In the genomic region with DNA sequence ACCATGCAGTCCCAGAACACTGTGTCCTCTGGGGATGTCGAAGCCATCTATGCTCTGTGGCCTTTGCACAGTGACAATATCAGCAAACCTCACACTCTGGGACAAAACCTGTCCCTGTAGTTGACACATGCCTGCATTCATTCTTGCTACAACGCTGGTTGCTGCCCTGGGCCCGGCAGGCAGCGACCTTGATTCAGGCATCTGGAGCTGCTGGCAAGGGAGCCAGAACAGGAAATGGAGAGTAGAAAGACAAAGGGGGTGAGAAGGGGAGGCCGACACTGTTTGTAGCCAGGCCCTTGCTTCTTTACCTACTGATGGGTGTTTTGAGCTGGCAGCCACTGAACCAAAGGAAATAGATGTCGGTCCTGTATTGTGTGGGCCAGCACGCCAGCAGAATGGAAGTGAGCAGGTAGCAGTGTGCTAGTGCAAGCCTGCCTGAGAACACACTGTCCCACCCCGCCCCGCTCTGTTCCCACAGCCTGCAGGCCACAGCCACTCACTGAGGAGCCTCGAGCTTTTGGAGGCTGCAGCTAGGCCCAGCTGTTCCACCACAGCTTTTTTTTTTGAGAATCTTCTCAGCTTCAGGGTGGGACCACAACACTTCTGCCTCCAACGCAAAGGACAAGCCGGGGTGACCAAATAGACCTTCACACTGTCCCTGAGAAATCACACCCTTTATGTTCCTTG, we compare ENCODE assay signal across 7 mouse cellular contexts. TPM values are rescaled to one million over a fixed set of nuclear protein-coding genes. Genes with fewer than 3 reads are reported as not detected.
DNase-seq lines count a peak whose midpoint lies in the region; ATAC-seq and TF ChIP-seq lines count a peak whose summit lies in the region.
"Not testable (repeated sequence)": the region's sequence is repeated elsewhere in the genome, so short reads cannot be mapped to it uniquely, and the experiment has no call there.

No protein-coding gene starts in this region.

- not testable (repeated sequence) for H3K9ac ChIP-seq in embryonic facial prominence, embryonic 14.5 days (ENCODE audit: low read depth, low read length); heart, embryonic 15.5 days; liver, embryonic 11.5 days (ENCODE audit: low read depth, low read length)
- H3K9ac ChIP-seq in intestine, embryonic 15.5 days: 0 out of 2 replicates have a peak overlapping the region, but pooled peaks have one; percentile 14

- not testable (repeated sequence) for TF ChIP-seq POLR2A in thymus, adult 2 months (IDR thresholded peaks at IDR 0.05; ENCODE audit: control insufficient read depth, extremely low read depth, insufficient read depth, low read length, poor library complexity)

- H3K27me3 ChIP-seq in embryonic facial prominence, embryonic 14.5 days (replicated peaks; ENCODE audit: control insufficient read depth, insufficient read depth, low read length); heart, embryonic 15.5 days; intestine, embryonic 15.5 days (replicated peaks); liver, embryonic 11.5 days (replicated peaks; ENCODE audit: control insufficient read depth, insufficient read depth, low read length); thymus, adult 2 months (ENCODE audit: control insufficient read depth, insufficient read depth, low read length): not testable (repeated sequence)

- peak; percentile 14 for ATAC-seq in activated CD4-positive, CD25-positive, alpha-beta regulatory T cell, adult 4 months
- ATAC-seq in embryonic facial prominence, embryonic 14.5 days (ENCODE audit: low read depth): 0 out of 2 replicates have a peak, but pooled peaks have one; percentile 35
- ATAC-seq in heart, embryonic 15.5 days (replicated peaks; ENCODE audit: insufficient number of reproducible peaks, insufficient read depth, low FRiP score, low read depth): peak; percentile 45
- ATAC-seq in intestine, embryonic 15.5 days: peak; percentile 70
- ATAC-seq in liver, embryonic 11.5 days (replicated peaks; ENCODE audit: low FRiP score): not testable (repeated sequence)

- not testable (repeated sequence) for TF ChIP-seq CTCF in thymus, adult 2 months (IDR thresholded peaks at IDR 0.05; ENCODE audit: borderline replicate concordance, control insufficient read depth, extremely low read depth, insufficient read depth, low read length, poor library complexity)

- H3K4me2 ChIP-seq in embryonic facial prominence, embryonic 14.5 days (ENCODE audit: low read depth, low read length); heart, embryonic 15.5 days; intestine, embryonic 15.5 days (replicated peaks); liver, embryonic 11.5 days: not testable (repeated sequence)

- not testable (repeated sequence) for H3K27ac ChIP-seq in embryonic facial prominence, embryonic 14.5 days (replicated peaks; ENCODE audit: low read depth, low read length); liver, embryonic 11.5 days (ENCODE audit: low read depth, low read length)
- peak overlapping the region; percentile 71 for H3K27ac ChIP-seq in heart, embryonic 15.5 days
- 0 out of 2 replicates have a peak overlapping the region, but pooled peaks have one; percentile 66 for H3K27ac ChIP-seq in intestine, embryonic 15.5 days
- peak overlapping the region; percentile 39 for H3K27ac ChIP-seq in thymus, adult 2 months (ENCODE audit: control insufficient read depth, insufficient read depth, low read length)

- WGBS in embryonic facial prominence, embryonic 14.5 days: 39% methylated on average over 7 of the region's 12 CpGs
- WGBS in heart, embryonic 15.5 days: 42% methylated on average over 12 of the region's 12 CpGs
- 45% methylated on average over 12 of the region's 12 CpGs for WGBS in intestine, embryonic 15.5 days
- 54% methylated on average over 11 of the region's 12 CpGs for WGBS in liver, embryonic 11.5 days
- 8% methylated on average over 12 of the region's 12 CpGs for WGBS in thymus, adult 2 months

- H3K4me1 ChIP-seq in embryonic facial prominence, embryonic 14.5 days (ENCODE audit: control insufficient read depth, insufficient read depth, low read length); heart, embryonic 15.5 days (replicated peaks); intestine, embryonic 15.5 days (replicated peaks); liver, embryonic 11.5 days (replicated peaks; ENCODE audit: control insufficient read depth, insufficient read depth, low read length): not testable (repeated sequence)
- peaks cover 28% of the 10 kb centered on the region for H3K4me1 ChIP-seq in thymus, adult 2 months (replicated peaks; ENCODE audit: control insufficient read depth, insufficient read depth, low read length)

- H3K4me3 ChIP-seq in embryonic facial prominence, embryonic 14.5 days (ENCODE audit: low read depth, low read length); heart, embryonic 15.5 days; intestine, embryonic 15.5 days (replicated peaks); liver, embryonic 11.5 days (ENCODE audit: low read depth, low read length); thymus, adult 2 months (ENCODE audit: control insufficient read depth, insufficient read depth, low read length): not testable (repeated sequence)

- not testable (repeated sequence) for H3K9me3 ChIP-seq in embryonic facial prominence, embryonic 14.5 days (ENCODE audit: control insufficient read depth, low read length); heart, embryonic 15.5 days (replicated peaks); intestine, embryonic 15.5 days; liver, embryonic 11.5 days (ENCODE audit: control insufficient read depth, low read length)

- DNase-seq in embryonic facial prominence, embryonic 14.5 days (ENCODE audit: low spot score): peak; percentile 8
- peak; percentile 31 for DNase-seq in liver, embryonic 11.5 days (ENCODE audit: low spot score)
- DNase-seq in naive thymus-derived CD4-positive, alpha-beta T cell, adult 2 months (ENCODE audit: low read depth): peak; percentile 26
- DNase-seq in thymus, adult 2 months: peak; percentile 48

- not testable (repeated sequence) for H3K36me3 ChIP-seq in embryonic facial prominence, embryonic 14.5 days (ENCODE audit: control insufficient read depth, insufficient read depth, low read length); heart, embryonic 15.5 days; intestine, embryonic 15.5 days; liver, embryonic 11.5 days (ENCODE audit: control insufficient read depth, insufficient read depth, low read length); thymus, adult 2 months (ENCODE audit: control insufficient read depth, insufficient read depth, low read length)

RNA-seq across cellular contexts. Expression of a gene that starts 5.5 kb away (rescaled TPM):
- polyA plus RNA-seq in activated CD4-positive, CD25-positive, alpha-beta regulatory T cell, adult 4 months (2017; shearing (Covaris generic)): 100 to 1,000 TPM; 170 to 195 TPM
- polyA plus RNA-seq in embryonic facial prominence, embryonic 14.5 days (2014; fragmentation: Nextera tagmentation; extraction: Ambion mirVana): 563 and 584 TPM in 2 replicates
- 361 and 375 TPM in 2 replicates for polyA plus RNA-seq in heart, embryonic 15.5 days (2015; fragmentation: Nextera tagmentation; extraction: Ambion mirVana)
- polyA plus RNA-seq in intestine, embryonic 15.5 days (2015; fragmentation: Nextera tagmentation; extraction: Ambion mirVana): 524 and 531 TPM in 2 replicates
- 327 and 369 TPM in 2 replicates for polyA plus RNA-seq in liver, embryonic 11.5 days (2014; fragmentation: Nextera tagmentation; extraction: Ambion mirVana)
- 296 and 470 TPM in 2 replicates for polyA plus RNA-seq in thymus, adult 2 months (2012; rRNA removed)
